Mouse (Mus musculus): Measurements from ENCODE around the gene Qdpr. TPM values are rescaled to one million over a fixed set of nuclear protein-coding genes. Genes with fewer than 3 reads are reported as not detected.

Gene Qdpr
- polyA plus RNA-seq, 1 experiment = 95.1 TPM

DNA sequence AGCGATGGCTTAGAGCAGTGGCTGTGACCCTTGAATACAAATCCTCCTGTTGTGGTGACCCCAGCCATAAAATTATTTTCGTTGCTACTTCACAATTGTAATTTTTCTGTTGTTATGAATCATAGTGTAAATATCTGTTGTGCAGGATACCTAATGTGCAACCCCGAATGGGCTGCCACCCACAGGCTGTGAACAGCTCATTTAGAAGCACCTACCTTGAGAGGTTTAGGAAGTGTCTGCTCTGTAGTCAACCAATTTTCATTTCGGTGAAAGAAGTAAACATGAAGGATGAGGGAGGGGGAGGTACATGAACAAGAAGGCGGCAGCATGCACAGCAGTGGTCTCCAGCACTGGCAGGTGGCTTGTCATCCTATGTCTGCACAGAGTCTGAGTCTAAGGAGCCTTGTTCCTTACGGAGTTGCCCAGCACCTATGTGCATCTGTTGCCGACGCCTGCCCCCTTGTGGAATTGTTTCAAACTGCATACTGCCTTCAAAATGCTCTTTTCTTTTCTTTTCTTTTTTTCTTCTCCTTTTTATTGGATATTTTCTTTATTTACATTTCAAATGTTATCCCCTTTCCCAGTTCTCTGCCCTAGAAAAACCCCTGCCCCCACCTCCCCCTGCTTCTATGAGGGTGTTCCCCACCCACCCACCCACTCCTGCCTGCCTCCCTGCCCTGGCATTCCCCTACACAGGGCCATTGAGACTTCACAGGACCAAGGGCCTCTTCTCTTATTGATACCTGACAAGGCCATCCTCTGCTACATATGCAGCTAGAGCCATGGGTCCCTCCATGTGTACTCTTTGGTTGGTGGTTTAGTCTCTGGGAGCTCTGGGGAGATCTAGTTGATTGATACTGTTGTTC is 25.8 kb downstream of the Qdpr start:
- no peaks in the 10 kb centered on the region for H3K27me3 ChIP-seq (ENCODE audit: control insufficient read depth, insufficient read depth, low read length, poor library complexity, severe bottlenecking)
- TF ChIP-seq EP300 (IDR thresholded peaks at IDR 0.05; ENCODE audit: insufficient read depth, low read depth, low read length) (no peak), POLR2A (IDR thresholded peaks at IDR 0.05; ENCODE audit: insufficient read depth, low read length) (no peak), CTCF (IDR thresholded peaks at IDR 0.05; ENCODE audit: low read depth, low read length) (peak; percentile 73)
- no peak overlapping the region for H3K4me3 ChIP-seq (ENCODE audit: low read depth, low read length)

DNA sequence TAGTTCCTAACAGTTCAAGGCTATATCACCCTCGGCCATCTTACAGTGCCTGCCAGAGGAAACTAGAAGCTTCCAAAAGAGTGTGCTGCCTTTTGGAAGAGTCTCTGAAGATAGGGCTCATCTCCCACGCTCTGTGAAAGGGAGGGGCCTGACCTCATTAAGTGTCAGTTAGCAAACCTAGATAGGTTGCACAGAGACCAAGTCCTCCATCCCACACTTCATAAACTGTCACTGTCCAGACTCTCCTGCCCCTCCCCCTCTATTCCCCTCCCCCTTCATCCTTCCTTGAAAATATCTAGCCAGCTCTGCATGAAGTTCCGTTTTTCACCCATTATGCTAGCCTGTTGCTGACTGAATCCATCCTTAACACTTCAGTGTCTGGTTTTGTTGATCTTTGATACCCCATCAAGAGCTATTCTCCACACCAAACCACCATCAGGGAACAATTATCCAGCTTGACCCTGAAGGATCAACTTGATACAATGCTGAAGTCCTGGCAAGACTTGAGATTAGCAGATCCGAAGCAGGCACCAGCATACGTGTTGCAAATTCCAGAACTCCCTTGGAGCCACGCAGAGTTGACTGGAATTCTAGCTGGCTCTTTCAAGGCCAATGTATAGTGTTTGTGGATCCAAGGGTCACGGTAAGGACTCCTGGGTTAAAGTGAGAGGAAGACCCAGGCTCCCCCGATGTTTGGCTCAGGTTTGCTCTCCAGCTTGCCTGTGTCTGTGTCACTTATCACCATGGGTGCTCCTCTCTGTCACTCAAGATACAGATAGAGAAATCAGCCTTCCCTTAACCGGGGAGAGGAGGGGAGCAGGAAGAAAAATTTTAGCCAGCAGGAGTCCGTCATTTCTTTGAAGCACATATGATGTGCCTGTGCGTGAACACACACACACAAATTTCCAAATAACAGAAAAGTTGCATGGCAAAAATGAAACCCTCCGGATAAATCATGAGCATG is 27.9 kb downstream of the Qdpr start:
- H3K27ac ChIP-seq (ENCODE audit: insufficient read depth, low read length) = no peak overlapping the region
- TF ChIP-seq CTCF (IDR thresholded peaks at IDR 0.05; ENCODE audit: low read depth, low read length) = no peak
- peaks cover 2% of the 10 kb centered on the region for H3K4me1 ChIP-seq (ENCODE audit: control insufficient read depth, insufficient read depth, low read length)
- H3K4me3 ChIP-seq (ENCODE audit: low read depth, low read length) = no peak overlapping the region
- H3K9me3 ChIP-seq (replicated peaks; ENCODE audit: control insufficient read depth, insufficient read depth, low read length, poor library complexity, severe bottlenecking) = peaks cover 3% of the 10 kb centered on the region; the same call in 1 of the 2 replicates
- no peaks in the 10 kb centered on the region for H3K36me3 ChIP-seq (ENCODE audit: control insufficient read depth, insufficient read depth, low read length, poor library complexity, severe bottlenecking)
- H3K9ac ChIP-seq (ENCODE audit: low read depth, poor library complexity, severe bottlenecking) = no peak overlapping the region
- no peaks in the 10 kb centered on the region for H3K27me3 ChIP-seq (ENCODE audit: control insufficient read depth, insufficient read depth, low read length, poor library complexity, severe bottlenecking)

More for the DNA sequence above, 25.8 kb downstream of the Qdpr start:
- Histone ChIP-seq H3K36me3 (ENCODE audit: control insufficient read depth, insufficient read depth, low read length, poor library complexity, severe bottlenecking) (no peaks in the 10 kb centered on the region), H3K9ac (ENCODE audit: low read depth, poor library complexity, severe bottlenecking) (no peak overlapping the region), H3K4me1 (ENCODE audit: control insufficient read depth, insufficient read depth, low read length) (peaks cover 2% of the 10 kb centered on the region), H3K27ac (ENCODE audit: insufficient read depth, low read length) (no peak overlapping the region), H3K9me3 (replicated peaks; ENCODE audit: control insufficient read depth, insufficient read depth, low read length, poor library complexity, severe bottlenecking) (peaks cover 3% of the 10 kb centered on the region; the same call in 1 of the 2 replicates)

DNA sequence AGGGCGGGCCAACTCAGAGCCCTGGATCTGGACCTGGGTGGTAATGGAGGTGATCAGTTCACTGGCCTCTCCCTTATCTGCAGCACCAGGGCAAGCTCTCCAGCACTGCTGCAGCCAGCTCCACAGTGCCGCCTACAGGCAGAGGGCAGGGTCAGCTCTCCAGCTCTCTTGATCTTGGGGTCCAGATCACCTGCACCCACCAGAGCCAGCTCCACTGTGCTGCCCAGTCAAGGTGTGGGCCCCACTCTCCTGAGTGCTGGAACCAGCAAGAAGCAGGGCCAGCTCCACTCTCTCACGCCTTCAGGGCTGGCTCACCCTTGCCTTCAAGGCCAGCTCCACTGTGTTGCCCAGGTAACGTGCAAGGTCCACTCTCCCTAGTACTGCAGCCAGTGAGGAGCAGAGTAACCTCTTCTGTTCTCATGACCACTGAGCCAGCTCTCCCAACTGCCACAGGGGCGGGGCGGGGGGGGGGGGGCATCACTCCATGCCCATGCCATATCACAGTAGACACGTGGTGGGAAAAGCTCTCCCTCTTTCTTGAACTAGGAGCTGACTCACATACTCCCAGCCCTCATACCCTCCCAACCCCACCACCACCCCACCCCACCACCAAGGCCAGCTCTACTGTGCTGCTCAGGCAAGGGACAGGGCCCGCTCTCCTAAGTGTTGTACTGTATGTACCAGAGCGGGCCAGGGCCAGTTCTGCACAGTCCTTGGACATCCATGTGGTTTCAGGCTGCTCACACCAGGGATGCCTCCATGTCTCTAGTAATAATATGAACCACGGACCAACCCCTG is 30.0 kb downstream of the Qdpr start:
- Histone ChIP-seq H3K27me3 (ENCODE audit: control insufficient read depth, insufficient read depth, low read length, poor library complexity, severe bottlenecking) (no peaks in the 10 kb centered on the region), H3K9ac (ENCODE audit: low read depth, poor library complexity, severe bottlenecking) (no peak overlapping the region), H3K4me1 (ENCODE audit: control insufficient read depth, insufficient read depth, low read length) (no peaks in the 10 kb centered on the region), H3K27ac (ENCODE audit: insufficient read depth, low read length) (no peak overlapping the region), H3K4me3 (ENCODE audit: low read depth, low read length) (no peak overlapping the region), H3K36me3 (ENCODE audit: control insufficient read depth, insufficient read depth, low read length, poor library complexity, severe bottlenecking) (no peaks in the 10 kb centered on the region), H3K9me3 (replicated peaks; ENCODE audit: control insufficient read depth, insufficient read depth, low read length, poor library complexity, severe bottlenecking) (no peaks in the 10 kb centered on the region)
- TF ChIP-seq POLR2A (IDR thresholded peaks at IDR 0.05; ENCODE audit: insufficient read depth, low read length) = no peak
- TF ChIP-seq EP300 (IDR thresholded peaks at IDR 0.05; ENCODE audit: insufficient read depth, low read depth, low read length) = no peak
- peak; percentile 82 for TF ChIP-seq CTCF (IDR thresholded peaks at IDR 0.05; ENCODE audit: low read depth, low read length)

- Histone ChIP-seq H3K9me3 (replicated peaks; ENCODE audit: control insufficient read depth, insufficient read depth, low read length, poor library complexity, severe bottlenecking) (no peaks in the 10 kb centered on the region), H3K27me3 (ENCODE audit: control insufficient read depth, insufficient read depth, low read length, poor library complexity, severe bottlenecking) (no peaks in the 10 kb centered on the region), H3K9ac (ENCODE audit: low read depth, poor library complexity, severe bottlenecking) (no peak overlapping the region), H3K36me3 (ENCODE audit: control insufficient read depth, insufficient read depth, low read length, poor library complexity, severe bottlenecking) (no peaks in the 10 kb centered on the region), H3K4me1 (ENCODE audit: control insufficient read depth, insufficient read depth, low read length) (no peaks in the 10 kb centered on the region), H3K27ac (ENCODE audit: insufficient read depth, low read length) (no peak overlapping the region), H3K4me3 (ENCODE audit: low read depth, low read length) (no peak overlapping the region)
- TF ChIP-seq EP300 (IDR thresholded peaks at IDR 0.05; ENCODE audit: insufficient read depth, low read depth, low read length) = no peak
- TF ChIP-seq POLR2A (IDR thresholded peaks at IDR 0.05; ENCODE audit: insufficient read depth, low read length) = no peak
- no peak for TF ChIP-seq CTCF (IDR thresholded peaks at IDR 0.05; ENCODE audit: low read depth, low read length)
These were observed 32.1 kb downstream of the Qdpr start for GRCm38 (mm10) chr5:45417859-45418443.

DNA sequence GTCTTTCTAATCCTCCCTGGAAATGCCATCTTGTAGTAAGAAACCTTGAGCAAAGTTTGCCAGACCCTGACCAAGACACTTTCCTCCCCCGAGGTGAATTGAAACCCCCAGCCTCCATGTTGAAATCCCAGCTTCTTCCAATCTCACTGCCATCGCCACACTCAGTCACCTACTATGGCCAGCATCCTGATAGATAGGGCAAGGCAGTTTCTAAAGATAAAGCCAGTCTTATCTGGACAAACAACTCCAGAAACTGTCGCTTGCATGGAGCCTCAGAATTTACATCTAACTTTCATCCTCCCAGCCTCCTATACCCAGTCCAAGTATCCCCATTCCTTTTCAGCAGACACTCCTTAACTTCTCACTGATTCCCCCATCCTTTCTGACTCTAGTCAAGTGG is 33.6 kb downstream of the Qdpr start:
- H3K4me1 ChIP-seq (ENCODE audit: control insufficient read depth, insufficient read depth, low read length) = no peaks in the 10 kb centered on the region
- H3K36me3 ChIP-seq (ENCODE audit: control insufficient read depth, insufficient read depth, low read length, poor library complexity, severe bottlenecking) = no peaks in the 10 kb centered on the region
- no peak overlapping the region for H3K9ac ChIP-seq (ENCODE audit: low read depth, poor library complexity, severe bottlenecking)
- H3K27me3 ChIP-seq (ENCODE audit: control insufficient read depth, insufficient read depth, low read length, poor library complexity, severe bottlenecking) = no peaks in the 10 kb centered on the region
- TF ChIP-seq EP300 (IDR thresholded peaks at IDR 0.05; ENCODE audit: insufficient read depth, low read depth, low read length) (no peak), CTCF (IDR thresholded peaks at IDR 0.05; ENCODE audit: low read depth, low read length) (no peak), POLR2A (IDR thresholded peaks at IDR 0.05; ENCODE audit: insufficient read depth, low read length) (no peak)
- H3K9me3 ChIP-seq (replicated peaks; ENCODE audit: control insufficient read depth, insufficient read depth, low read length, poor library complexity, severe bottlenecking) = no peaks in the 10 kb centered on the region
- H3K4me3 ChIP-seq (ENCODE audit: low read depth, low read length) = no peak overlapping the region
- H3K27ac ChIP-seq (ENCODE audit: insufficient read depth, low read length) = no peak overlapping the region
